Mouse (Mus musculus) adipocyte (in vitro differentiated cells): ENCODE data around the gene Mrgpra2a.
"Not testable (repeated sequence)": the region's sequence is repeated elsewhere in the genome, so short reads cannot be mapped to it uniquely, and the experiment has no call there.

Source experiments
- DNase-seq: peaks from one replicate; pipeline ENCODE4 v3.0.0-alpha.2; 2016; ENCODE audit warnings: low spot score

Gene Mrgpra2a

DNA sequence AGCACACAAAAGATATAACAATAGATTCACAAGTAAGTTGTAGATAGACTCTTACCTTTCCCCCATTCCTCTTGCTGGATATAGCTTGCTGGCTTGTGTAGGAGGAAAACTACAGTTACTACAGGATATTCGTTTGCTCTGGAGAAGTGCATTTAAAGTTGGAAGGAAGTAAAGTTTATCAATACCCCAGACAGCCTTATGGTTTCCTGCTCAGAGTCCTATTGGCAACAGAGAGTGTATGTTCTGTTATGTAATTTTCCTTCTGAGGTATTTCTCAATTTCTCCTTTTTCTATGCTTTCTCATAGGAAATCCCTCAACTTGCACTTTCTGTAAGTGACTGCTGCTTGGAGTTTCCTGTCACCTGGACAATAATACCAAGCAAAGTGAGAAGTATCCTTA, at the start of gene Mrgpra2a:
Gene Mrgpra2a, minus strand, starts transcription at position 125 of the 400 bp plus-strand sequence.
- DNase-seq, result not testable (repeated sequence)

DNA sequence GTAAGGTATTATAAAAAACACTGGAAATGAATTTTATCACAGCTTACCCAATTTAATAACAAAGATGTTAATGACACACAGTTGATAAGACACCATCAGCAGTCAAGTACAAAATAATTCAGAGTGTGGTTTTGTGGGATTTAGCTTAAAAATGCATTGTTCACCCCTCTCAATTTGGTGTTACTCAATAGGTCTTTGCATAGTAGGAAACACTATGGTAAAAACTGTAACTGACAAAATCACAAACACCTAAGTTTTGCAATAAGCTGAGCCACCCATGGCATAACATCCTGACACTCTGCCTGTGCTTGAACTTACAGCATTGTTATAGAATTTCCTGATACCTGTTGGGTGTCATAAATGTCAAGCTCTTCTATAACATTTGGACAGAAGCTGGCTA, 39.3 kb upstream of the Mrgpra2a start:
- not testable (repeated sequence) for DNase-seq

DNA sequence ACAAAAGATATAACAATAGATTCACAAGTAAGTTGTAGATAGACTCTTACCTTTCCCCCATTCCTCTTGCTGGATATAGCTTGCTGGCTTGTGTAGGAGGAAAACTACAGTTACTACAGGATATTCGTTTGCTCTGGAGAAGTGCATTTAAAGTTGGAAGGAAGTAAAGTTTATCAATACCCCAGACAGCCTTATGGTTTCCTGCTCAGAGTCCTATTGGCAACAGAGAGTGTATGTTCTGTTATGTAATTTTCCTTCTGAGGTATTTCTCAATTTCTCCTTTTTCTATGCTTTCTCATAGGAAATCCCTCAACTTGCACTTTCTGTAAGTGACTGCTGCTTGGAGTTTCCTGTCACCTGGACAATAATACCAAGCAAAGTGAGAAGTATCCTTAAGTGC, 37.5 kb upstream of the Mrgpra2a start:
- not testable (repeated sequence) for DNase-seq

DNA sequence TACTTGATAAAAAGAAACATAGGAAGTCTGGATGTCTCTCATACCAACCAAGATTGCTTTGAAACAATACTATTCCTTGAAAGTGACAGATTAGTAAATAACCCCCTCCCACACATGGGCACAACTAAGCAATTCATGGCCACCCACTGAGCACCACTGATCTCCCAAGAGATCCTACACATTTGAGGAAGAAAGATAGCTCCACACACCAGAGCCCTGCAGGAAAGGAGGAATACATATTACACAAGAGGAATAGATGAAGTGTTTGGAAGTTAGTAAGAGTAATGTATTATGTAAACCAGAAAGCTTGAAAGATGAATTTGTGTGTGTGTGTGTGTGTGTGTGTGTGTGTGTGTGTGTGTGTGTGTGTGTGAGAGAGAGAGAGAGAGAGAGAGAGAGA, 31.2 kb upstream of the Mrgpra2a start:
- DNase-seq, result not testable (repeated sequence)

DNA sequence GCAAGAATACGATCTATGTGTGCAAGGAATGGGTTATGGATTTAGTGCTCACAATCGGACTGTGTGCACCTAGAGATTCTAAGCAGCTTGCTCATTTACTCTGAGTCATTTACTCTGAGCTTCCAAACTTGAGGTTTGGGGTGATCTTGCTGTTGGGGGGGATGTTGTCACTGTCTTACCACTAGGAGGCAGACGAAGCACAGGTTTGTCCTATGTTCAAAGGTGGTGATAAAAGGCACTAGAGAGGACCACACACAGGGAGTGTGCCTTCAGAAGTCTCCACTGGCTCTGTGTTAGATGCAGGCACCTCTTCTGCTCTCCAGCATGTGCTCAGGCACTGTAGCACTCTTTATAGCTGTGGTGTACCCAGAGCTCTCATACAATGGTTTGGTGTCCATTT, 22.0 kb upstream of the Mrgpra2a start:
- not testable (repeated sequence) for DNase-seq

DNA sequence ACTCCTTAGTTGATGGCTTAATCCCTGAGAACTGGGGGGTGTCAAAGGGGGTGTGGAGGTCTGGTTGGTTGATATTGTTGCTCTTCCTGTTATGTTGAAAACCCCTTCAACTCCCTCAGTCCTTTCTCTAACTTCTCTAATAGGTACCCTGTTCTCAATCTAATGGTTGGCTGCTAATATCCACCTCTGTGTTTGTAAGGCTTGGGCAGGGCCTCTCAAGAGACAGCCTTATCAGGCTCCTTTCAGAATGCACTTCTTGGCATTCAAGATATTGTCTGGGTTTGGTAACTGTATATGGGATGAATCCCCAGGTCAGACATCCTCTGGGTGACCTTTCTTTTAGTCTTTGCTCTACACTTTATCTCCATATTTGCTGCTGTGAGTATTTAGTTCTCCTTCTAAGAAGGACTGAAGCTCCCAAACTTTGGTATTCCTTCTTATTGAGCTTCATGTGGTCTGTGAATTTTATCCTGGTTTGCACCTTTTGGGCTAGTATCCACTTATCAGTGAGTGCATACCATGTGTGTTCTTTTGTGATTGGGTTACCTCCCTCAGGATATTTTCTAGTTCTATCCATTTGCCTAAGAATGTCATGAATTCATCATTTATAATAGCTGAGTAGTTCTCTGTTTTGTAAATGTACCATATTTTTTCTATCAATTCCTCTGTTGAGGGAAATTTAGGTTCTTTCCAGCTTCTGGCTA, 13.5 kb upstream of the Mrgpra2a start:
- DNase-seq, result not testable (repeated sequence)

DNA sequence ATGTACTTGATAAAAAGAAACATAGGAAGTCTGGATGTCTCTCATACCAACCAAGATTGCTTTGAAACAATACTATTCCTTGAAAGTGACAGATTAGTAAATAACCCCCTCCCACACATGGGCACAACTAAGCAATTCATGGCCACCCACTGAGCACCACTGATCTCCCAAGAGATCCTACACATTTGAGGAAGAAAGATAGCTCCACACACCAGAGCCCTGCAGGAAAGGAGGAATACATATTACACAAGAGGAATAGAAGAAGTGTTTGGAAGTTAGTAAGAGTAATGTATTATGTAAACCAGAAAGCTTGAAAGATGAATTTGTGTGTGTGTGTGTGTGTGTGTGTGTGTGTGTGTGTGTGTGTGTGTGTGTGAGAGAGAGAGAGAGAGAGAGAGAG, 6.2 kb downstream of the Mrgpra2a start:
- DNase-seq, result not testable (repeated sequence)

DNA sequence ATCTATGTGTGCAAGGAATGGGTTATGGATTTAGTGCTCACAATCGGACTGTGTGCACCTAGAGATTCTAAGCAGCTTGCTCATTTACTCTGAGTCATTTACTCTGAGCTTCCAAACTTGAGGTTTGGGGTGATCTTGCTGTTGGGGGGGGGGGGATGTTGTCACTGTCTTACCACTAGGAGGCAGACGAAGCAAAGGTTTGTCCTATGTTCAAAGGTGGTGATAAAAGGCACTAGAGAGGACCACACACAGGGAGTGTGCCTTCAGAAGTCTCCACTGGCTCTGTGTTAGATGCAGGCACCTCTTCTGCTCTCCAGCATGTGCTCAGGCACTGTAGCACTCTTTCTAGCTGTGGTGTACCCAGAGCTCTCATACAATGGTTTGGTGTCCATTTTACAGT, 15.5 kb downstream of the Mrgpra2a start:
- not testable (repeated sequence) for DNase-seq

DNA sequence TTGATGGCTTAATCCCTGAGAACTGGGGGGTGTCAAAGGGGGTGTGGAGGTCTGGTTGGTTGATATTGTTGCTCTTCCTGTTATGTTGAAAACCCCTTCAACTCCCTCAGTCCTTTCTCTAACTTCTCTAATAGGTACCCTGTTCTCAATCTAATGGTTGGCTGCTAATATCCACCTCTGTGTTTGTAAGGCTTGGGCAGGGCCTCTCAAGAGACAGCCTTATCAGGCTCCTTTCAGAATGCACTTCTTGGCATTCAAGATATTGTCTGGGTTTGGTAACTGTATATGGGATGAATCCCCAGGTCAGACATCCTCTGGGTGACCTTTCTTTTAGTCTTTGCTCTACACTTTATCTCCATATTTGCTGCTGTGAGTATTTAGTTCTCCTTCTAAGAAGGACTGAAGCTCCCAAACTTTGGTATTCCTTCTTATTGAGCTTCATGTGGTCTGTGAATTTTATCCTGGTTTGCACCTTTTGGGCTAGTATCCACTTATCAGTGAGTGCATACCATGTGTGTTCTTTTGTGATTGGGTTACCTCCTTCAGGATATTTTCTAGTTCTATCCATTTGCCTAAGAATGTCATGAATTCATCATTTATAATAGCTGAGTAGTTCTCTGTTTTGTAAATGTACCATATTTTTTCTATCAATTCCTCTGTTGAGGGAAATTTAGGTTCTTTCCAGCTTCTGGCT, 24.0 kb downstream of the Mrgpra2a start:
- DNase-seq, result not testable (repeated sequence)

DNA sequence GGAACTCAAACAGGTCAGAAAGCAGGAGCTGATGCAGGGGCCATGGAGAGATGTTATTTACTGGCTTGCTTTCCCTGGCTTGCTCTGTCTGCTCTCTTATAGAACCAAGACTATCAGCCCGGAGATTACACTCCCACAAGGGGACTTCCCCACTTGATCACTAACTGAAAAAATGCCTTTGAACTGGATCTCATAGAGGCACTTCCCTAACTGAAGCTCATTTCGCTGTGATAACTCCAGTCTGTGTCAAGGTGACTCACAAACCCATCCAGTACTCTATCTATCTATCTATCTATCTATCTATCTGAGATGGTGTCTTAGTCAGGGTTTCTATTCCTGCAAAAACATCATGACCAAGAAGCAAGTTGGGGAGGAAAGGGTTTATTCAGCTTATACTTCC, 41.3 kb downstream of the Mrgpra2a start:
- no peak for DNase-seq

DNA sequence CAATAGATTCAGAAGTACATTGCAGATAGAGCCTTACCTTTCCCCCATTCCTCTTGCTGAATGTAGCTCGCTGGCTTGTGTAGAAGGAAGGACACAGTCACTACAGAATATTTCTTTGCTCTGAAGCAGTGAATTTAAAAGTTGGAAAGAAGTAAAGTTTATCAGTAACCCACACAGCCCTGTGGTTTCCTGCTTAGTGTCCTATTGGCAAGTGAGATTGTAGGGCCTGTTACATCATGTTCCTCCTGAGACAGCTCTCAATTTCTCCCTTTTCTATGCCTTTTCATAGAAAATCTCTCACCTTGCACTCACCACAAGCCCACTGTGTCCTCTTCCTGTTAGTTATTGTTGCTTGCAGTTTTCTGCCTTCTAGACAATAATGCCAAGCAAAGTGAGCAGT, 42.4 kb downstream of the Mrgpra2a start:
- DNase-seq, result no peak

DNA sequence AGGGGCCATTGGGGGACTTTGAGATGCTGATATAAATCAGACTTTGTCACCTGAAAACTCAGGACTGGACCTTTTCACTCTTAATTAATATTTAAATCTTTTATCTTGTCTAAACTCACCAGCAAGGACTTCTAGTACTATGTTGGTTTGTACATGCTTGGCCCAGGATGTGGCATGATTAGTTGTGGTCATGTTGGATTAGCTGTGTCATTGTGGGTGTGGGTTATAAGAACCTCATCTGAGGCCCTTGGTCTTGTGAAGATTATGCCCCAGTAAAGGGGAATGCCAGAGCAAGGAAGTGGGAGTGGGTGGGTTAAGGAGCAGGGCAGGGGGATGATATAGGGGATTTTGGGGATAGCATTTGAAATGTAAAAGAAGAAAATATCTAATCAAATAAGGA, 50.8 kb downstream of the Mrgpra2a start:
- DNase-seq, result no peak
